Mouse (Mus musculus) adrenal gland, adult 18-20 months (tissue): ENCODE measurements around the gene Sin3b. TPM values are rescaled to one million over a fixed set of nuclear protein-coding genes. Genes with fewer than 3 reads are reported as not detected.
"Not testable (repeated sequence)": the region's sequence is repeated elsewhere in the genome, so short reads cannot be mapped to it uniquely, and the experiment has no call there.

ENCODE experiments used
- DNase-seq, 2 experiments: peaks; one replicate each; pipeline ENCODE4 v3.0.0; 2021 to 2022; ENCODE audit warnings: low spot score in 2 of 2
- long read RNA-seq, 2 experiments: library from polyadenylated mRNA; stranded (forward); transcript quantifications; one replicate each; pipeline ENCODE4 v2.0.0; 2021
- total RNA-seq, 2 experiments: library from RNA; stranded (reverse); gene quantifications; 1 replicate in 1 of 2; 2 replicates in 1 of 2; pipeline ENCODE4 v1.2.3; 2021

Gene Sin3b
- total RNA-seq: 100 to 1,000 TPM; 121 to 288 TPM
- long read RNA-seq, experiment 1, full-length matches to known transcripts: 24 of 33 reads
- long read RNA-seq, experiment 1, partial matches to known transcripts: 6 of 33 reads
- long read RNA-seq, experiment 1, other reads (novel, unspliced or antisense): 3 of 33 reads
- long read RNA-seq, experiment 2, full-length matches to known transcripts: 116 of 142 reads
- long read RNA-seq, experiment 2, partial matches to known transcripts: 23 of 142 reads
- long read RNA-seq, experiment 2, other reads (novel, unspliced or antisense): 3 of 142 reads

DNA sequence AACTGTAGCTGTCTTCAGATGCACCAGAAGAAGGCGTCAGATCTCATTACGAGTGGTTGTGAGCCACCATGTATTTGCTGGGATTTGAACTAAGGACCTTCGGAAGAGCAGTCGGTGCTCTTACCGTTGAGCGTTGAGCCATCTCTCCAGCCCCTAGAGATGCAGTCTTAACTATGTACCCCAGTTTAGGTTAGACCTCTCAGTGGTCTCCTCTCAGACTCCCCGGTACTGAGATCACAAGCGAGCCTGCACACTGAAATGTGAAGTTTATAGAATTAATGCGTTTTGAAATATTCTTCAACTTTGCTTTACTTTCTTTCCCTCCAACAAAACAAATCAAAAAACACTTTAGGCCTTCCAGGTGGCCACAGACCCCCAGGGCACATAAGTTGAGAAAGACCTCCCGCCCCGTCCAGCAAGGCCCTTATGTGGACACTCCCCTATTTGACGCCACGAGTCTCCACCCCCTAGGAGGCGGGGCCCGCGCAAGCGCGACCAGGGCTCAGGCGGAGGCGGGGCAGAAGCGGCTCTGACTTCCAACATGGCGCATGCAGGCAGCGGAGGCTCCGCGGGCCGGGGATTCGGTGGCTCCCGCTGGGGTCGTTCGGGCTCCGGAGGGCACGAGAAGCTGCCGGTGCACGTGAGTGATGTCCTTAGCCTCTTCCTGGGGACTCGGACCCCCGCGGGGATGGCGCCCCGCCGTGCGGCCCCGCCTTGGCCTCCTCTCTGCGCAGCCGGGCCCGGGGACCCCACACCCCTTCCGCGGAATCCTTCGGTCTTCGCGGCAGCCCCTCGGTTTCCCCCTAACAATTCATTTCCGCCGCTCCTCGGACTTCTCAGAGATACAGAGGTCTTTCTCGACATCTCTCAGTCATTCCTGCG is at the start of gene Sin3b:
TSS of gene Sin3b (plus strand) at position 517 of the 882 bp plus-strand sequence.
- peak; percentile 95 to 98 for DNase-seq

DNA sequence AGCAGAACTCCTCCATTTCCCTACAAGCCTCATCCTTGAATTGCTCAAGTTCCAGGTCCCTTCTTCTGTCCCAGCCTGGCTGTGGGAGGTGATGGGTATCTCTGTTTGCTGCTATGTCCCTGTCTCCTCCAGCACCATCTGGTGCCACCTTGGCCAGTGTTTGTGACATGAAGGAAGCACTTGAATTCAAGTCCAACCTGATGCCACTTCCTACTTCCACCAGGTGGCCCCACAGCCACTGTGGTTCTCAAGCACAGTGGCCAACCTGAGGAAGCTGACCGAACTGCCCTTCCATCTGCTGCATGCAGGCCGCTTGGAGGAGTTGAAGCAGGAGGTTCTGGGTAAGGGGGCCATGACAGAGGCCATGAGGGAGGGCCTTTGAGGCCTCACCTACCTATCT is 48.9 kb upstream of the Sin3b start:
- DNase-seq: no peak

DNA sequence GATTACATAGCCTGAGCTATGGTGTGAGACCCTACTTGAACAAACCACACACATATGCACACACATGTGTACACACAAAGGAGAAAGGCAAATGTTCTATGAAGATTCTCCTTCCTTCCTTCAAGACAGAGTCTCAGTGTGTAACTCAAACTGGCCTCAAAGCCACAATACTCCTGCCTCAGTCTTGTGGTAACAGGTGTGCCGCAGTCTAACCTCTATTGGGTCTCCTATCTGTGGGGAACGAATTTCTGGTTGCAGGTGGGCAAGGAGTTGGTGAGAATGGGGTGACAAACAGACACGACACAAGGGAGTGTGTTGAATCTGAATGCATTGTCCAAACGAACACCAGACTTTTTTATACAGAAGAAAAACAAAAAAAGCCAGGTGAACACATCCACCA is 46.6 kb upstream of the Sin3b start:
- no peak for DNase-seq

DNA sequence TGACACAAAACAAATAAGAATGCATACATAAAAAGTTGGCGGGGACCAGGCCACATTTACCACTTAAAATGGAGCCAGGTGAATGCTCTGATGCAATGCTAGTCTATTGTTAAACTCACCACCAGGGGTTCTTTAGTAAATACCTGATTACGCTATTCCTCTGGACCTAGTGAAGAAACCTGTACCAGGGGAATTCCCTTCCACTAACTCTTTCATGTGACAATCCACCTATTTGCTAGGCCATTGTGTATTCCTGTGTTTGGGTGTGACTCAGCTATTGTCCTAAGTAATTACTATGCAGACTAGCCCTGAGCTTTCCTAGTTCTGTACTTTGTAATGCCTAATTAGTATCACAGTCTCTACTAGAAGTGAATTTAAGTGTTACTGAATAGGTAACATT is 46.2 kb upstream of the Sin3b start:
- not testable (repeated sequence) for DNase-seq

DNA sequence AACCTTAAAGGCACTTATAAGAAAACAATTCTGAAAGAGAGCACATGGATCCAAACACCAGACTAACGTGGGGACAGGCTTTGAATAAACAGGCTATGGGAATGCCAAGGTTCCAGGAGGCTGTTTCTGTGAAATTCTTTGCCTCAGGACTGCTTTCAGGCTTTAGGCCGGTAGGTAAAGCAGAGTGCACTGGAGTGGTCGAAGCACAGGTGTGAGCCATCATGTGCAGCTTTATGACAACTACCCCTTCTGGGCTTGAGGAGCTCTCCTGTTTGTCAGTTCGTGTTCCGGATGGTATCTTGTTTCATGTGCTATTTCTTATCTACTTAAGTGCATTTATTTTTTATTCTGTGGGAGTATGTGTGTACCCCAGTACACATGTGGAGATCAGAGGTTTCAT is 45.8 kb upstream of the Sin3b start:
- no peak for DNase-seq

DNA sequence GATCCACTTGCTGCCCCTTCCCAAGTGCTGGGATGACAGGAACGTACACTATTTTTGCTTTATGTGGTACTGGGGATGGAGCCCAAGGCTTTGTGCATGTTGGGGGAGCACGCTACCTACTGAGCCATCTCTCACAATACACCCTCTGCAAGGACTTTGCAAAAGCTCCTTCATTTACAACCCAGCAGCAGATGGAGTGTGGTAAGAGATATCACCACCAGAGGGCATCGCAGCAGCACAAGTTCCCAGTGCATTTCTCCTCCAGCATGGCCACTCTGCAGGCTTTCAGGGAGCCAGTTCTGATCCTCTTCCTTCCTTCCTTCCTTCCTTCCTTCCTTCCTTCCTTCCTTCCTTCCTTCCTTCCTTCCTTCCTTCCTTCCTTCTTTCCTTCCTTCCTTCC is 43.0 kb upstream of the Sin3b start:
- peak; percentile 51 to 58 for DNase-seq

DNA sequence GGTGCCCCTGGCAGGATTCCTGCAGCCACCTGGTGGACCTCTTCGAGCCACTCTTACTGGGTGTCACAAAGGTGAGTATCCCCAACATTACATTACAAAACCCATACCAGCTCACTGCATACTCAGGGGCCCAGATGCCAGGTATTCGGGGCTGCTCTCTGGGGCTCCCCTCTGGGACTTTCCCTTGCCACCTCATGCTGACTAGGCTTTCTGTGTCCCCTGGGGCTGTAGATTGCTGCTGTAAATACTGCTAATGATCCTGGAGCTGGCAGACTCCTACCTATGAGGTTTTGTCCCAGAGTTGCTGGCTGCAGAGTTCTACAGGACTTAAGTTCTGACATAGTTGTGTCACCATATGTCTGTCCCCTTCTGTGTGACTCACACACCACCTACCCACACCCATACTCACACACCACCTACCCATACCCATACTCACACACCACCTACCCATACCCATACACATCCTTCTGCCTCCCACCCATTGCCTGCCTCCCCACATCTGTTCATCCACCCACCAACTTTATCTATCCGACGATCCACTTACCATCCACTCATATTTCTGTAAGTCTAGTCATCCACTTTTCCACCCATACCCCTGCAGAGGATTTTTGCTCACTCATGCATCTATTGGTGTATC is 40.9 kb upstream of the Sin3b start:
- no peak for DNase-seq

DNA sequence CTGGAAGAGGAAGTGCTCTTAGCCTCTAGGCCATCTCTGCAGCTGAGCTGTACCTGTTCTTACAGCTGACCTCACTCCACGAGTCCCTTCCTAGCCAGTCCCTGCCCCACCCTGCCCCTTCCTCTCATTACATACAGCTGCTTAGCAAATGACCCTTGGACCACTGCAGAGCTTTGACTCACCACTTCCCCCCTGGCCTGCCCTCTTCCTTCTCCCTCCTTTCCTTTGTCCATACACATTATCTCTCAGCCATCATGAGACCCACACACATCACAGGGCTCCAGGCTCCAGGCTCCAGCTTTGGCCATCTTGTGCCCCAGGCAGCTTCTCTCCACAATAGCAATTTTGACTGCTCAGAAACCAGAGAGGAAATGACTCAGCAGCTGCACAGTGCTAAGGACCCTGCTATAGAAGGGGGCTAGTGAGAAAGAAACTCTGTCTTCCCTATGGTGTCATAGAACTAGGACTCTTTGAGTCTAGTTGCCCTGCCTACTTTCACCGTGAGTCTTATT is 40.0 kb upstream of the Sin3b start:
- no peak for DNase-seq

DNA sequence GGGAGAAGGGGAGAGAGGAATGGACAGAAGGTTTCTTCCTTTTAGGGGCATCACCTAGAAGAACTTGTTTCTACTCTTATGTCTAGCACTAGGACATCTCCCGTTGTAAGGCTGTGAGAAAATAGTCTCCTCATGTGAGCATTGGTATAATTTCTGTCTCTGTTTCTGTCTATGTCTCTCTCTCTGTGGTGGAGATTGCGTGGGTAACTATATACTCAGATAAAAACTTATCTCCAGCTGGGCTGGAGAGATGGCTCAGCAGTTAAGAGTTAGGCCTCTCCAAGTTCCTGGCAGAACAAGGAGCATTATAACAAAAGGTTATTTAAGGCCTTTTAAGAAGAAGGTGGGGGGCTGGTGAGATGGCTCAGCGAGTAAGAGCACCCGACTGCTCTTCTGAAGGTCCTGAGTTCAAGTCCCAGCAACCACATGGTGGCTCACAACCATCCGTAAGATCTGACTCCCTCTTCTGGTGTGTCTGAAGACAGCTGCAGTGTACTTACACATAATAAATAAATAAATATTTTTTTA is 39.4 kb upstream of the Sin3b start:
- DNase-seq: not testable (repeated sequence)

DNA sequence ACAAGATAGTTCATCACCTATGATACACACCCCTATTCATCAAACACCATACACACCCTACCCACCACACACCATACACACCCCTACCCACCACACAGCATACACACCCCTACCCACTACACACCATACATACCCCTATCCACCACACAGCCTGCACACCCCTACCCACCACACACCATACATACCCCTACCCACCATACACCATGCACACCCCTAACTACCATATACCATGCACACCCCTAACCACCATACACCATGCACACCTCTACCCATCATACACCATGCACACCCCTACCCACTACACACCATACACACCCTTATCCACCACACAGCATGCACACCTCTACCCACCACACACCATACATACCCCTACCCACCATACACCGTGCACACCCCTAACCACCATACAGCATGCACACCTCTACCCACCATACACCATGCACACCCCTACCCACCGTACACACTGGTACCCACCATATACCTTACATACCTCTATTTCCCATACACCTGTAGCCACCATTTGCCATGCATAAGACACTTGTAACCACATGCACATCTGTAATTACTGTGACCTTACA is 24.6 kb upstream of the Sin3b start:
- no peak for DNase-seq

DNA sequence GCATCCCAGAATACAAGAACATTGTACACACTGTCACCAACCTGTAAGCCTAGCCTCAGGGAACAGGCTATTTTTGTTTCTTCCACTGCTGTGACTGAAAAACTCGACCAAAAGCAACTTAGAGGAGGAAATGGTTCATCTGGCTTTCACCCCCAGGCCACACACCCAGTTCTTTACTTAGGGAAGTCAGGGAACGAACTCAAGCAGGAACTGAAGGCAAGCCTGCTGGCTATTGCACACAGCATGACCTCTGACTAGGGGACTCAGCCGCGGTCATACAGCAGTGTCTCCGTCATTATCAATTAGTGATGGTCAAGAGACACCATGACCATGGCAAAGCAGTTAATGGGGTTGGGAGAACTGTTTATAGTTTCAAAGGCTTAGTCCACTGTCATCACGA is 10.5 kb upstream of the Sin3b start:
- DNase-seq: no peak

DNA sequence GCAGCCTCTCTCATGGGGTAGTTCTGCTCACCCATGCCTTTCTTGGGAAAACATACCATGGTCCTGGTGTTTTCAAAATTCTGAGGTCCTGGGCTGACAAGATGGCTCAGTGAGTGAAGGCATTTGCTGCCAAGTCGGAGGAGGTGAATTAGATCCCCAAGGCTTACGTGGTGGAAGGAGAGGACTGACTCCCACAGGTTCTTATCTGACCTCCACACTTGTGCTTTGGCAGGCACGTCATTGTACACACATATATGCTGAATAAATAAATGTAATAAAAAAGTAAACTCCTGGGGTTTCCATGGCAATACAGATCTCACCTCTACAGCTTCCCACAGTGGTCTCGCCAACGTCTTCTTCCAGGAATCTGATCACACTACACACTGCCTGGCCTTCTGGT is 6.5 kb upstream of the Sin3b start:
- DNase-seq: no peak

DNA sequence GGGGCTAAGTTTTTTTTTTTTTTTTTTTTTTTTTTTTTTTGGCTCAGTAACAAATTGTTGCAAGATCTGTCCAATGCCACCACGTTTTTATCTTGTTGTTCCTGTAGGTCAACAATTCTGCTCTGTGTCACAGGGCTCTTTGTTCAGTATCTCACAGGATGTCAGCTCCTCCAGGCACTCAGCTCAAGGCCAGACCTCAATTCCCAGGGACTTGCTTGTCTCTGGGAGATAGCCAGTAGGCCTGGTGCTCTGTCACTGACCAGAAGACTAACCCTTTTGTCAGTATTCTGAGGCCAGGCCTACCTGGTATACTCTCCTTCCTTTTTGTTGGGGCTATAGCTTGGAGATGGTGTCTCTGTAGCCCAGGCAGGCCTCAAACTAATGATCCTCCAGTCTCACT is 2.5 kb upstream of the Sin3b start:
- peak in 1 of 2 experiments; percentile 15 for DNase-seq

DNA sequence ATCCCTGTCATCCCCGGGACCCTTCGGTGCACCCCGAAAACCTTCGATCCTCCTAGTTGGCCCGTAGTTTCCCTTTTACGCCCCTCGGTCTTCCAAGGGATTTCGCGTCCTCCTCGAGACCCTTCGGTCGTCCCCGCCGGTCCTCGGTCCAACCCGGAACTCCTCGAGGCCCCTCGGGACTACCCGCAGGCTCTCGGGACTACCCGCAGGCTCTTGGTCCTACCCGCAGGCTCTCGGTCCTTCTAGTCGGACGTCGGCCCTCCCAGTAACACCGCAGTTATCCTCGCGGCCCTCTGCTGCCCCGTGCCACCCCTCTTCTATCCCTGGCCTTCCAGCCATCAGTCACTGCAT is 541 bp downstream of the Sin3b start:
- DNase-seq: peak; percentile 29 to 32

DNA sequence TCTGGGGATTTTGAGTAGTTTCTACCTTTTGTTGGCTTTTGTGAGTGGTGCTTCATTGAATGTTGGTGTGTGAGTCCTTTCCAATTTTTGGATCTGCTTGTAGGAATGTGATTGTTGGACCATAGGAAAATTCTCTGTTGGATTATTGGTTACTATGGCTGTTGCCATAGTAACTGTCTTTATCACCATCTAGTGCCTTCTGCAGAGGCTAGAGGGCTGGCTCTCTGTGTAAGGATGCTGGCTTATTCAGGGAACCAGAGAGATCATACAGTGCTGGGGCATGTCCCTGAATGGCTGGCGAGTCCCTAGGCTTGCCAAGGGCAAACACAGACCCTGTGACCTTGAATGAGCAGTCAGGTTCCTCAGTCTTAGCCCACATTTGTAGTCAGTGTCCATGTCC is 5.6 kb downstream of the Sin3b start:
- no peak for DNase-seq

DNA sequence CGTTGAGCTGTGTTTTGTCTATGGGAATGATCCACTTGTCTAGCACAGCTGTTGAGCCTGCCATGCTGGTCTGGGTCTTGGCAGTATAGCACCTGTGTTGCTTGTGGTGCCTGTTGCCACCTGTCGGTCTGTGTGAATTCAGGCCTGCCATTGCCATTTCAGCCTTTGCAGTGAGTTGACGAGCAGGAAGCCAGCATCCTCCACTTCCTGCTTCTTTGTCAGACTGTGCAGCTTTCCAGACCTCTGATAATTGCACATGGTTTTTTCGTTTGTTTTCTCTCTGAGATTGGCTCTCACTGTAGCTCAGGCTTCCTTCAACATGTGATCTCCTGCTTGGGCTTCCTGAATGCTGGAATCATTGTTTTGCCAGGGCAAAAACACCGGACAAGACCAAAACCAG is 11.9 kb downstream of the Sin3b start:
- no peak for DNase-seq

DNA sequence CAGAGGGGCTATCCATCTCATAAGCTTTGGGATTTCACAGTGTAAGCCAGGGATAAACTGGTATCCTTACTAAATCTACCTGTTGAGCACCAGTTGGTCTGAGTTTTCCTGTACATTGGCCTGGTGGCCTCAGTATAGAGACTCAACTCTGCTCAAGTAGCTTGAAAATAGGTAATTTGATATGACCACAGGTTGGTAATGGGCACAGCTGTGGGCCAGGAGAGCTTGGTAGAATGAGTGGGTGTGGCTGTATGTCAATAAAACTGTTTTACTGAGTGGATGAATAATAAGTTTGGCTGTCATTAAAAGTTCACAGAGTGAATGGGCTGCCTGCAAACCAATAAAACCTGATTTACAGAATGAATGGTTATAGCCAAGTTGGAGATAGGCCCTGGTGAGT is 13.8 kb downstream of the Sin3b start:
- DNase-seq: no peak

DNA sequence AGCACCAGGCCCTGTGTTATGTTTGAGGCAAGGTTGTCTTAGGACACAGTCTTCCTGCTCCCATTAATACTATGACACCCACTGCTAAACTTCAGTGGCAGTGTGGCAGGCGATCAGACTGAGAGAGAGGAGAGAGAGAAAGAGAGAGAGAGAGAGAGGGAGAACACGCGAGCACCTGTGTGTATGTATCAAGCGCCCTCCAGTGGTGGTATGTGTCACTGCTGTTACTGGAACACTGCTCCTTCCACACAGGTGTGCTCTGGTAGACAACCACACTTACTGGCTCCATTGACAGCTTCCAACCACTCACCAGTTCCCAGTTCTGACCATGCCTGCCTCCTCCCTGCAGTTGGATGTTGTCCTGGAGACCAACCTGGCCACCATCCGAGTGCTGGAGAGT is 23.0 kb downstream of the Sin3b start:
- DNase-seq: peak; percentile 23 to 38

DNA sequence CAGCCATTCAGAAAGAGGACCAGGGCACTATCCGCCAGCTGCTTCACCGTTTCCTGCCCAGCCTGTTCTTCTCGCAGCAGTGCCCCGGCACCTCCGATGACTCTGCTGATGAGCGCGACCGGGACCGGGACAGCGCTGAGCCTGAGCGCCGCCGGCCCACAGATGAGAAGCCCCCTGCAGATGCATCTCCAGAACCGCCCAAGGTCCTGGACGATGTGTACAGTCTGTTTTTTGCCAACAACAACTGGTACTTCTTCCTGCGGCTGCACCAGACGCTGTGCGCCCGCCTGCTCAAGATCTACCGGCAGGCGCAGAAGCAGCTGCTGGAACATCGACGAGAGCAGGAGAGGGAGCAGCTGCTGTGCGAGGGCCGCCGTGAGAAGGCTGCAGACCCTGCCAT is 26.8 kb downstream of the Sin3b start:
- DNase-seq: peak in 1 of 2 experiments; percentile 16

DNA sequence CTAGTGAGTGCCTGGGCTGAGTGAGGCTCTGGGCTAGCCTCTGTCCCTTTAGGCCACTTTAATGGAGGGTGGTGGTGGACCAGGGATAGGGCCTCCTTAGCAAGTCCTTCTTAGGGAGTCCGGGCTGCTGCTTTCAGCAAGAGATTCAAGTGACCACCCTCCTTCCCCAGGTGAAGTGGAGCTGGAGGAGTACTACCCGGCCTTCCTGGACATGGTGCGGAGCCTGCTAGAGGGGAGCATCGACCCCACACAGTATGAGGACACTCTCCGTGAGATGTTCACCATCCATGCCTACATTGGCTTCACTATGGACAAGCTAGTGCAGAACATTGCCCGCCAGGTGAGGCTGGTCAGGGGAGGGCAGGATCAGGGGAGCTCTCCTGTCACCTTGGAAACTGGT is 27.2 kb downstream of the Sin3b start:
- peak in 1 of 2 experiments; percentile 12 for DNase-seq

DNA sequence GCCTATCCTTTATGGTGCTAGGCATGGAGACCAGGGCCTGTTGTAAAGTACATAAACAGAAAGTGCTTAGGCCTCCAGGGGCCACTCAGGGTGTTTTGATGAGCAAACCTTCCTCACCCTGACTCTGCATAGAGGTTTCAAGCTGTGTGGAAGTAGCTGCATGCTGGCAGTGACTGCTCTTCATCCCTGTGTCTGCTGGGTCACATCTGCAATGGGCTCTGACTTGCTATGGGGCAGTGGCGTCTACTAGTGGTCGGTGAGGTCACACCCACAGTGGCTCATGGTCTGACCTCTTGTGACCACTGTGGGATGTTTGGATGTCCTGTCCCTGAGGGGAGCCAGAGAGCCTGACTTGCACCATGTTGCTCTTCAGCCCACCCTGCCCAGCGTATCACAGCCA is 28.0 kb downstream of the Sin3b start:
- DNase-seq: peak in 1 of 2 experiments; percentile 13
